Mouse (Mus musculus) adrenal gland (tissue): ENCODE data around the gene Gpr3.

Experiments
- intact Hi-C: fragments of 180-260 bp; cut with DNase I; formaldehyde crosslinking; loops from one replicate; pipeline ENCODE4 v1.15.1; 2025
- long read RNA-seq, 2 experiments: library from polyadenylated mRNA; unstranded; transcript quantifications; one replicate each; pipeline ENCODE4 v2.0.0; 2020; ENCODE audit warnings: borderline replicate concordance in 1 of 2; ENCODE audit not compliant: insufficient replicate concordance in 1 of 2

Gpr3 gene
- long read RNA-seq, experiment 1: 0 reads
- long read RNA-seq, experiment 2: 0 reads

DNA sequence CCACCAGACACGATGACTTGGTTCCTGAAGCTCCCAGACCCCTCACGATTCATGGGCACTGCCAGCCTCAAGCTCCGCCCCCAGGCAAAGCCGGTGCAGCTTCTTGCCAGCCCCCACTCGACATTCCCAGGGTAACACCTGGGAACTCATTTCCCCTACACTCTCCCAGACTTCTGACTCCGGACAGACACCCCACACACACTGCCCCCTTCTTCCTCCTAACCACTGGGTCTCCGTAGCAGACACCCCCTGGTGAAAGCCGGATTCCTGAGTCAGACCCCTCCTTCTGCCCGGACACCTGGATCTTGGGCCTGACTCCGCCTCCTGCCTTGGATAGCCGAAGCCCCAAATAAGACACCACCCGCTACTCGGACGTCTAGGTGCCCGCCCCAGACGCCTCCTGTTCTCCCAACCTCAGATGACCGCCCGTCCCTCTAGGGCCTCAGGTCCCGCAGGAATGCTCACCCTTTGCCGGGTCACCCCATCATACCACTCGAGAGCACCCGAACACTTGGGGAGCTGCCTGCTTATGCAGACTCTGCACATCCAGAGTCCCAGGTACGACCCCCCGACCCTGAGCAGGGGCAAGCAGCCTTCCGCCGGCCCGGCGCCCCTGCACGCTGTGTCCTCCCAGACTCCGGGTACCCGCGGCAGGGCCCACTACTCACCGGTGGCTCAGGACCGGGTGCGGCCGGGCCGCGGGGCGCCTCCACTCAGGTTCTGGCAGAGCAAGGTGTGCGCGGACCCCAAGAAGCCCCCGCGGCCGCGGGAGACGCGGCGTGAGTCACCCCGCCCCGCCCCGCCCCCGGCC lies at the start of gene Gpr3, which contains the start of gene Cd164l2:
Gene Gpr3 (minus strand): TSS at position 786 of the 811 bp plus-strand sequence.
Gene Cd164l2 (plus strand): TSS at position 381 of the 811 bp plus-strand sequence.
- intact Hi-C loops: no loop called here

GRCm38 (mm10) chr4:133261641-133262374 lies 49.5 kb upstream of the Gpr3 start:
- intact Hi-C loops: no loop called here

DNA sequence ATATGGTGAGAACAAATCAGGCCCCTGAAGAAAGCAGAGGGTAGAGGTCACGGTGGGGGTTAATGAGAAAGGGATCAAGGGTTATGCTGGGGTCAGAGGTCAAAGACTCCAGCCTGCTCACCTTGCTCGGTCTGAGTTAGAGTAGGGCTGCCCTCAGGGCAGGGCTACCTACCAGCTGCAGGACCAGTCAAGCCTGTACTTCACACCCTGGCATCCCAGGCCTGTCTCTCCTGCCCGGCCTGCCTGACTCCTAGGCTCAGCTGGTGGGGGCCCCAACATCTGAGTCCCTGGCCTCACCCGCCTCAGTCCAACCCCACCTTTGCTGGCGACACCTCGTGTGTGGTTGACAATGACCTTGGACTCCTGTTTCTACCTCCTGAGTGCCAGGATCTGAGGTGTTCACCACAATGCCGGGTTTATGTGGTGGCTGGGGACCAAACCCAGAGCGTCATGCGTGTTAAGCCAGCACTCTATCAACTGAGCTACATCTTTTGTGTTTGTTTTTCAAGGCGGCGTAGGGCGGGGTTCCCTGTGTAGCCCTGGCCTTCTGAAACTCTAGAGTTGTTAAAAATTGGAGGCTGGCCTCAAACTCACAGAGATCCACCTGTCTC lies 45.6 kb upstream of the Gpr3 start:
- intact Hi-C loops: no loop called here

- intact Hi-C loops: no loop called here
Observed at GRCm38 (mm10) chr4:133257230-133257629, 44.9 kb upstream of the Gpr3 start.

DNA sequence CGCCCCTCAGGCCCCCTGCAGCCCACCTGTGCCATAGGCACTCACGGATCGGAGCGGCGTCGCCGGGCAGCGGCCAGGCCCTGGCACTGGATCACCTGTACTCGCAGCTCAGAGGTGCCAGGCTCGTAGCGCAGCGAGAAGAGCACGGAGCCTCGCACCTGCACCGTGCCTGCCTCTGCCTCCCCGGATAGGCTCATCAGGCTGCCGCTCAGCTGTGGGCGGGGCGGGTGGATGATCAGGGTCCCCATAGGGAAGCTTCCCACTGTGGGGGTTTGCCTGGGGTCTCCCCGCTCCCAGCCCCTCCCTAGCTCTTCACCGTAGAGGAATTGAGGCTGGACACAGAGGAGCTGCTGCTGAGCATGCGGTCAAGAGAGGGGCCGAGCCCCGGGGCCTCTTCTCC lies 44.5 kb upstream of the Gpr3 start:
- intact Hi-C loops: no loop called here

DNA sequence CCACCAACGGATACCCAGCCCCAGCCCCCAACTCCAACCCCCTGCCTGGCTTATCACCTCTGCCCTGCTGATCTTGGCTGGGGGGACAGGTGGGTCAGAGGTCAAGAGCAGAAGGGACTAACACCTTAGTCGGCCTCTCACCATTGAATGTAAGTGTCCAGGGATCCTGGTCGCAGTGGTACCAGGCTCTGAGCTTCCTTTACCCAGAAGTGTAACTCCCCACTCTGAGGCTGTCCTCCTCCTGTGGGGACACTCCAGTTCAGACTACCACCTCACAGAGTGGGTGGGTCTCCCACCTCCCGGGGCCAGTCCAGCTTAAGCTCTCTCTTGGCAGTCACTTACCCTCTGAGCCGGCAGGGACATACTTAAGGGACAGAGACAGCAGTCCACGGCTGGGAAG lies 43.1 kb upstream of the Gpr3 start:
- intact Hi-C loops: no loop called here

GRCm38 (mm10) chr4:133253412-133253811 lies 41.1 kb upstream of the Gpr3 start:
- intact Hi-C loops: no loop called here

GRCm38 (mm10) chr4:133252089-133252488 lies 39.8 kb upstream of the Gpr3 start:
- intact Hi-C loops: no loop called here

DNA sequence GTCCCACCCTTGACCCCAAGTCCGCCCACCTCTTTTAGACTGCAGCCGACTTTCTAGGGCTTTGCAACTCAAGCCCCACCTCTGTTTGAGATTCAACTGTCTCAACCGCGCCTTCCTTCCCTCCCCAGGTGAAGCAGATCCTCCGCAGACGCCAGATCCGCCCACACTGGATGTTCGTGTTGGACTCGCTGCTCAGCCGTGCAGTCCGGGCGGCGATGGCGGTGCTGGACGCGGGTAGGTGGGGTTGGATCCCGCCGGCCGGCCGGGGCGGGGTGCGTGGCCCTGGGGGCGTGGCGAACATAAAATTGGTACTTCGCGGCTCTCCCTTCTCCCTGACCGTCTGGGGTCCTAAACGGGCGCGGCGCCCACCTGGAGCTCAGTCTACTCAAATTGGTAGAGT lies 38.9 kb upstream of the Gpr3 start:
- intact Hi-C loops: no loop called here

- intact Hi-C loops: no loop called here
Observed at GRCm38 (mm10) chr4:133250609-133251008, 38.3 kb upstream of the Gpr3 start.

DNA sequence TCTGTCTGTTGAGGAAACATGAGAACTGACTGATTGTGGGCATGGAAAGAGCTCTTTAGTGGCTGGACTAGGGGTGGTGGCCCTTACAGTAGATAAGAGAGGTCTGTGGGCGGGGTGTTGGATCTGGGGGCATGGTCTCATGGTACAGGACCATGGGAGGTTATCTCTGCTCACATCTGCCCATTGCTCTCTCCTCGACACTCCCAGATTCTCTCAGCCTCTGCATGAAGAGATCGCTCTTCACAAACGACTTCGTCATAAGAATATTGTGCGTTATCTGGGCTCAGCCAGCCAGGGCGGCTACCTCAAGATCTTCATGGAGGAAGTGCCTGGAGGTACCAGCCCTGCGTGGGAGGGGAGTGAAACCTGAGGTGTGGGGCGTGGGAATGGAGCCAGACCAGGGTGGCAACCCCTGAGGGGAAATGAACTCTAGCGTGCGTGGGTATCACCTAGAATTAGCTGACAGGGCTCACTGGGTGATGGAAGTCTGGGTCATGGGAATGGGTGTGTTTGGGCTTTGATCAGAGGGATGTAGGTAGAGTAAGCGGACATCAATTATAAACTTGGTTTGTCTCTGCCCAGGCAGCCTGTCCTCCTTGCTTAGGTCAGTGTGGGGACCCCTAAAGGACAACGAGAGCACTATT lies 35.6 kb upstream of the Gpr3 start:
- intact Hi-C loops: no loop called here

DNA sequence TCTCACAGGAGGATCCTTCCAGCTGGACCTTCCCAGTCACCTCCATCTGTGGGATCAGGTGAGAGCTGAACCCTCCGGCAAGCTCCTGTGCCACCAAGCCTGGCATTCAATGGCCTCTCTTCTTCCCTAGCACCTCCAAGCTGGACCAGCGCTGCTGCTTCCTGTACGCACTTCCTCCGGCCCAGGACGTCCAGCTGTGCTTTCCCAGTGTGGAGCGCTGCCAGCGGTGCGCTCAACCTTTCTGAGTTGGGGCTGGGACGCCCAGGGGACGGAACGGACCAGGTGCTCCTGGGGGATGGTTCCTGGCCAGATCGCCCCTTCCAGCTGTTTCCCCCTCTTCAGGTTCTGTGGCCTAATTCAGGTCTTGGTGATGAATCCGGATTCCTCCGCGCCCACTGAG lies 34.7 kb upstream of the Gpr3 start:
- intact Hi-C loops: no loop called here

- intact Hi-C loops: loop anchor here (5.0 kb wide), 1 partner anchor 33 kb away; the partner anchor contains the start of gene Tmem222
Observed at GRCm38 (mm10) chr4:133244289-133244688, 32.0 kb upstream of the Gpr3 start.

- intact Hi-C loops: loop anchor here (5.0 kb wide), 1 partner anchor 34 kb away; the partner anchor contains the start of gene Tmem222
Observed at GRCm38 (mm10) chr4:133243538-133243937, 31.2 kb upstream of the Gpr3 start.

- intact Hi-C loops: loop anchor here (5.0 kb wide), 1 partner anchor 35 kb away; the partner anchor contains the start of gene Tmem222
Observed at GRCm38 (mm10) chr4:133242710-133243109, 30.4 kb upstream of the Gpr3 start.

DNA sequence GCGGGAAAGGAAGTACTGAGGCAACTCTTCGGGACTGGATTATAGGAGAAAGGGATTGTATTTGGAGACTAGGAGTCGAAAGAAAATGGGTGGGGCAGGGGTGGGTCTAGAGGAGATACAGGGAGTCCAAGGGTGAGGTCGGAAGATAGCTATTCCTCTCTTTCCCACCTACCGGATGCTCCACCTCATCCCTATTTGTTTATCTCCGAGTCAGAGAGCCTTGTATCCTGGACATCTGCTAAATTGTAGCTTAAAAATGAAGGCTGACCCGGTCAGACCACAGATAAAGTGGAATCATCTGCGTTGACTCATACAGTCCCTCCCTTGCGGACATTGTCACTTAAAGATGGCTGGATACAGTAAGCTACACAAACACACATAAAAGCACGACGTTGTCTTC lies 29.6 kb upstream of the Gpr3 start:
- intact Hi-C loops: loop anchor here (5.0 kb wide), 1 partner anchor 35 kb away; the partner anchor contains the start of gene Tmem222

- intact Hi-C loops: loop anchor here (5.0 kb wide), 1 partner anchor 36 kb away; the partner anchor contains the start of gene Tmem222
Observed at GRCm38 (mm10) chr4:133240934-133241908, 28.9 kb upstream of the Gpr3 start.

DNA sequence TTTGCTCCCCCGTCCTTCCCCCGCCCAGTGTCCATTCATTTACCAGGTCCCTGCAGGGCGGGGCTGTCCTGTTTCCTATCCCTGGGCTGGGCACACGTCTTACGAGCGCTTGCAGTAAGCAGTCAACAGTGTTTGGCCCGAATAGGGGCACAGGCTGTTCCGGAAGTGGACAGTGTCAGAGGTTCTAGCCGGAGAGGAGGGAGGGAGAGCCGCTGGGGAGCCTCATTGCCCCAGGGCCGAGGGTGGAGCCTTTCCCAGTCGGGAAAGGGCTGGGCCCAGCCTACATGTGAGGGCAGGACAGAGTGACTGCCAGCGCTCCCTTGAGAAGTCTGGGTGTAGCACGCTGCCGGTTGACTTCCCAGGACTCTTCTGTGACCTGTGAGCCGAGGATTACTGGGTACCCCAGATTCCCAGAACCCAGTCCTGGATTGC lies 28.2 kb upstream of the Gpr3 start, which contains the start of gene Map3k6:
Gene Map3k6 (plus strand): TSS at position 329 of the 432 bp plus-strand sequence.
- intact Hi-C loops: loop anchor here (5.0 kb wide), 1 partner anchor 37 kb away; the partner anchor contains the start of gene Tmem222

- intact Hi-C loops: loop anchor here (10.0 kb wide), 1 partner anchor 217 kb away; no protein-coding TSS in a partner anchor
Observed at GRCm38 (mm10) chr4:133237911-133238310, 25.6 kb upstream of the Gpr3 start.
